9 mouse cellular contexts compared by ENCODE assay signal in the genomic region with DNA sequence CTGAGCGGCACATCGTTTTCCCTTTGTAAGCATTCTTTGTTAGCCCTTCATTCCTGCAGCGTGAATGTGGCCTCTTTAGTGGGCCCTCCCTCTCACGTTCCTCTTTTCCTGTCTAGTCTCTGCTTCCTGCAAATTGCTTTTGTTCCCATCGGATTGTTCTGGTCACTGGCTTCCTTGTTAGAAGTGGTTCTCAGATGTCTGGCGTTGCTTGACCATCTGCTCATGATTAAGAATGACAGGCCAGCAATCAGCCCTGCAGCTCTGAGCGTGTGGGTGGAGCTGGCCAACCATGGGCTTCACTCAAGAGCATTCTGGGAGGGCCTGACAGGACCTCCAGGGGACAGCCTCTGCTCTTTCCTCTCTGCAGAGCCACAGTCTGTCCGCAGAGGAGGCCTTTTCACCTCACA.
DNase-seq lines count a peak whose midpoint lies in the region; ATAC-seq and TF ChIP-seq lines count a peak whose summit lies in the region.
"Had no signal": no experiment of that assay in that cellular context is flagged by ENCODE, and none has a peak within 500 bp of the region (broad histone marks: within the 10 kb centered on the region; RNA-seq: fewer than 3 reads in every experiment).

No protein-coding gene starts in this region.

- H3K9ac ChIP-seq in midbrain, postnatal 0 days (replicated peaks; ENCODE audit: low read length, poor library complexity, severe bottlenecking): no peak overlapping the region

- DNase-seq in kidney, postnatal 10 days: peak; percentile 39
- DNase-seq in kidney, adult 8-10 months: no peak
- peak; percentile 52 to 60 for DNase-seq in cerebellum, postnatal 14 days
- peak; percentile 9 to 29 for DNase-seq in heart, postnatal 10 days
- DNase-seq in midbrain, postnatal 0 days (ENCODE audit: low spot score): peak; percentile 80
- DNase-seq in thymus, postnatal 36 days: no peak
- DNase-seq in layer of hippocampus, adult 9-11 months: no peak
- DNase-seq in ovary, adult 18-20 months (ENCODE audit: low spot score): no peak

- H3K4me3 ChIP-seq in midbrain, postnatal 0 days (ENCODE audit: low read depth, low read length): no peak overlapping the region

- H3K27ac ChIP-seq in midbrain, postnatal 0 days (ENCODE audit: low read depth, low read length): peak overlapping the region; percentile 27

- intact Hi-C loops in heart, postnatal 10 days (cut with DNase I): no loop called here

- 11% methylated on average over 8 of the region's 8 CpGs for WGBS in midbrain, postnatal 0 days

- ATAC-seq in midbrain, postnatal 0 days (ENCODE audit: low FRiP score): no peak

- H3K36me3 ChIP-seq in midbrain, postnatal 0 days (ENCODE audit: insufficient read depth, low read length): no peaks in the 10 kb centered on the region
- H3K36me3 ChIP-seq: G1E had no signal

- no peaks in the 10 kb centered on the region for H3K4me1 ChIP-seq in midbrain, postnatal 0 days (ENCODE audit: insufficient read depth, low read length)

- H3K27me3 ChIP-seq in midbrain, postnatal 0 days (ENCODE audit: insufficient read depth, low read length): no peaks in the 10 kb centered on the region

- H3K4me2 ChIP-seq in midbrain, postnatal 0 days (ENCODE audit: low read depth, low read length, poor library complexity, severe bottlenecking): no peak overlapping the region

- no peaks in the 10 kb centered on the region for H3K9me3 ChIP-seq in midbrain, postnatal 0 days (ENCODE audit: low read length)

- no peak for TF ChIP-seq CTCF in midbrain, postnatal 0 days (IDR thresholded peaks at IDR 0.05)

Comparison
In these comparisons a context has a peak if more than half of its experiments do, and no peak if none do; other contexts are left out.
1. DNase-seq: peak in kidney, postnatal 10 days (single experiment), cerebellum, postnatal 14 days (2 of 2), heart, postnatal 10 days (2 of 2) and midbrain, postnatal 0 days (single experiment); none in kidney, adult 8-10 months (0 of 2), thymus, postnatal 36 days (0 of 2), layer of hippocampus, adult 9-11 months (single experiment) and ovary, adult 18-20 months (single experiment).